Mouse (Mus musculus): ENCODE measurements around the gene Mrm3. TPM values are rescaled to one million over a fixed set of nuclear protein-coding genes. Genes with fewer than 3 reads are reported as not detected.

Gene Mrm3
- polyA plus RNA-seq, 1 experiment = 2.7 TPM

DNA sequence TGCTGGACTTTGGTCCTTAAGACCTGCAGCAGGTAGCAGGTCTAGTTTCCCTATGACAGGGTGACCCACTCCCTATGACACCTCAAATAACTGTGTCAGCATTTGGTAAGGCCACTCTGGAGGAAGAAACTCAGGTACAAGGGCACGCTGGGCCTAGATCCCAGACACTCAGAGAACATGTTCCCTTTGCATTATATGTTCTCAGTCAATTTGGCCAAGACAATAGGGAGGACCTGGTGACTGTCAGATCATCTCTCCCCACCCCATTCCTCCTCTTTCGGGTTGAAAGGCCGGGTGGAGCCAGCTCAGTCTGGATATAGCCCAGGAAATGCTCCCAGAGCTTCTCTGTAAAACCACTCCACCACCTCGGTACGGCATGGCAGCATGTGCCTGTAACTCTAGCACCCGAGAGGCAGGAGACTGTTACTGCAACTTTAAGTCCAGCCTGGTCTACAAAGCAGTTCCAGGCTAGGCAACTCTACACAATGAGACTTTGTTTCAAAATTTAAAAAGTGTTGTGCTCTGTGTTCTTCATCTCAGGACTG lies 25.1 kb downstream of the Mrm3 start:
- H3K4me1 ChIP-seq (ENCODE audit: control insufficient read depth, insufficient read depth, insufficient read length) = no peaks in the 10 kb centered on the region
- DNase-seq (ENCODE audit: low read depth in 1 of 2, low spot score in 2 of 2) = no peak
- no peak for TF ChIP-seq POLR2A (IDR thresholded peaks at IDR 0.05; ENCODE audit: low read depth, low read length)
- no peak for TF ChIP-seq CTCF (IDR thresholded peaks at IDR 0.05; ENCODE audit: extremely low read depth, insufficient read depth, insufficient read length, insufficient replicate concordance)
- 85% methylated on average over 6 of the region's 6 CpGs for WGBS
- H3K27me3 ChIP-seq (ENCODE audit: control insufficient read depth, insufficient read depth, low read length) = no peaks in the 10 kb centered on the region
- no peak overlapping the region for H3K4me3 ChIP-seq (ENCODE audit: extremely low read depth, insufficient read depth, insufficient read length)
- no peaks in the 10 kb centered on the region for H3K36me3 ChIP-seq (ENCODE audit: control insufficient read depth, insufficient read depth, low read length)
- H3K27ac ChIP-seq (ENCODE audit: insufficient read depth, low read length) = no peak overlapping the region

DNA sequence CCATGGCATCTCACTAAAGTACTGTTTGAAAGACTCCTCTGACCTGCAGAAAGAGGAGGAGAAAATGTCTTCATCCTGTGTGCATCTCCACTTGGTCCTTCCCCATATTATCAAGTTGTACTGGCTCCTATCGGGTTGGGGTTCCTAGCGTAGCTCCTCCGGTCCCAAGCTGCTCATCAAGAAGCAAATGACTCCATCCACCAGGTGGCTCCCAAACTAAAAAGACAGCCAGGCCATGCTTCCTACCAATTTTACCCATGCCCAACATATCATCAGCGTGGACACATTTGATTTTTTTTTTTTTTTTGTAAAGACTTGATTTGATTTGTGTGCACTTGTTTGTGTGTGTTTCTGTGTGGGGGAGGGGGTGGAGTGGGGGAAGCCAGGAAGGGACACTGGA lies 28.9 kb downstream of the Mrm3 start:
- no peak for DNase-seq (ENCODE audit: low read depth in 1 of 2, low spot score in 2 of 2)
- TF ChIP-seq CTCF (IDR thresholded peaks at IDR 0.05; ENCODE audit: extremely low read depth, insufficient read depth, insufficient read length, insufficient replicate concordance) = no peak
- no peak for TF ChIP-seq POLR2A (IDR thresholded peaks at IDR 0.05; ENCODE audit: low read depth, low read length)
- Histone ChIP-seq H3K36me3 (ENCODE audit: control insufficient read depth, insufficient read depth, low read length) (no peaks in the 10 kb centered on the region), H3K4me1 (ENCODE audit: control insufficient read depth, insufficient read depth, insufficient read length) (no peaks in the 10 kb centered on the region), H3K27ac (ENCODE audit: insufficient read depth, low read length) (no peak overlapping the region), H3K4me3 (ENCODE audit: extremely low read depth, insufficient read depth, insufficient read length) (no peak overlapping the region), H3K27me3 (ENCODE audit: control insufficient read depth, insufficient read depth, low read length) (no peaks in the 10 kb centered on the region)
- 83% methylated on average over 4 of the region's 4 CpGs for WGBS

DNA sequence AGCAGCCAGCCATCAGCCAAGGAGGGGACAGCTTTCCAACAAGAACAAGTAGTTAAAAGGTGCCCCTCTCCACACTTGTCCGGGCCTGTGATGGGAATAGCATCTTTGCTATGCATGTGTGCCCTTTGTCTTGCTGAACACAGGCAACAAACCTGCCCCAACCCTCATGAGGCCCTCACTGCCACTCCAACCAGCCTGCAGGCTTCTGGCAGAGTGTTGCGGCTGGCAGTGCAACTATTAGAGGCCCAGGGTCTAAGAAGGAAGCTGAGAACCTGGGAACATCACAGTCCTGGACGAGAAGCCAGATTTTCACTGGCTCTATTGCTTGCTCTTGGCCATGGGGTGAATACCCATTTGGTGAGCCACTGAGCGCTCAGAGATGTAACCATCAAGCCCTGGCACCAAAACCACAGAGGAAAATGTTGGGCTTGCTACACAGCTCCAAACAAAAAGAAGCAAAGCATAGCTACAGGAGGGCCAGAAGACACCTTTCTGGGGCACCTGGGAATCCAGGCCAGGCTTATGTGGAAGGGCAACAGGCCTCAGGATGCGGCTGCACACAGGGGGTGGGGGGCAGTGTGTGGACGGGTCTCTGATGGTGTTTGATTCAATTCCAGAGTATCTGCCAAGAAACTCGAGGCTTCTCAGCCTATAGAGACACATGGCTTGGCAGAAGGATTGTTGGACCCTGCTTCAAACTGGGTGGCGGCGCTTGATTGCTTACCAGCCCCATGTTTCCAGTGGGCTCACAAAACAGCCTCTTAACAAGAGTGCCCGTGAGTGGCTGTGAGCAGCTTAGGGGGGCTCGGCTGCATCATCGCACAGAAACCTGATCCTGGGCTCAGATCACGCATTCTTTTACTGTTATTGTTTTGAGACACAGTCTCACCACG lies 35.7 kb downstream of the Mrm3 start:
- Histone ChIP-seq H3K36me3 (ENCODE audit: control insufficient read depth, insufficient read depth, low read length) (no peaks in the 10 kb centered on the region), H3K4me3 (ENCODE audit: extremely low read depth, insufficient read depth, insufficient read length) (no peak overlapping the region), H3K27me3 (ENCODE audit: control insufficient read depth, insufficient read depth, low read length) (no peaks in the 10 kb centered on the region), H3K27ac (ENCODE audit: insufficient read depth, low read length) (no peak overlapping the region), H3K4me1 (ENCODE audit: control insufficient read depth, insufficient read depth, insufficient read length) (no peaks in the 10 kb centered on the region)
- 86% methylated on average over 14 of the region's 14 CpGs for WGBS
- TF ChIP-seq POLR2A (IDR thresholded peaks at IDR 0.05; ENCODE audit: low read depth, low read length) = no peak
- TF ChIP-seq CTCF (IDR thresholded peaks at IDR 0.05; ENCODE audit: extremely low read depth, insufficient read depth, insufficient read length, insufficient replicate concordance) = no peak
- DNase-seq (ENCODE audit: low read depth in 1 of 2, low spot score in 2 of 2) = no peak

DNA sequence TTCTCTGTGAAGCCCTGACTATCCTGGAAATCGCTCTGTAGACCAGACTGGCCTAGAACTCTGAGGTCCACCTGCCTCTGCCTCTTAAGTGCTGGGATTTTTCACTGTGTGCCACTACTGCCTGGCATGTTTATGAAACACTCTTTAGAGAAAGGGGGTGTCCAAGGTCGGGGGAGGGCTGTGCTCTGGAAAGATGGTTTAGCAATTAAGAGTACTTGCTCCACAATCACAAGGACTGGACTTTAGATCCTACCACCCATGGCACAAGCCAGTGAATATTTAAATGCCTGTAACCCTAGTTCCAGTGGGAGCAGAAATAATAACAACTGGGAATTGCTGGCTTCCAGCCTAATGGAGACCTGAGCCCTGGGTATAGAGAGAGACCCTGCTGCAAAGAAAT lies 36.5 kb downstream of the Mrm3 start:
- Histone ChIP-seq H3K27ac (ENCODE audit: insufficient read depth, low read length) (no peak overlapping the region), H3K4me3 (ENCODE audit: extremely low read depth, insufficient read depth, insufficient read length) (no peak overlapping the region), H3K27me3 (ENCODE audit: control insufficient read depth, insufficient read depth, low read length) (no peaks in the 10 kb centered on the region), H3K4me1 (ENCODE audit: control insufficient read depth, insufficient read depth, insufficient read length) (no peaks in the 10 kb centered on the region), H3K36me3 (ENCODE audit: control insufficient read depth, insufficient read depth, low read length) (no peaks in the 10 kb centered on the region)
- 86% methylated on average over 2 of the region's 2 CpGs for WGBS
- DNase-seq (ENCODE audit: low read depth in 1 of 2, low spot score in 2 of 2) = no peak
- TF ChIP-seq CTCF (IDR thresholded peaks at IDR 0.05; ENCODE audit: extremely low read depth, insufficient read depth, insufficient read length, insufficient replicate concordance) = no peak
- no peak for TF ChIP-seq POLR2A (IDR thresholded peaks at IDR 0.05; ENCODE audit: low read depth, low read length)

DNA sequence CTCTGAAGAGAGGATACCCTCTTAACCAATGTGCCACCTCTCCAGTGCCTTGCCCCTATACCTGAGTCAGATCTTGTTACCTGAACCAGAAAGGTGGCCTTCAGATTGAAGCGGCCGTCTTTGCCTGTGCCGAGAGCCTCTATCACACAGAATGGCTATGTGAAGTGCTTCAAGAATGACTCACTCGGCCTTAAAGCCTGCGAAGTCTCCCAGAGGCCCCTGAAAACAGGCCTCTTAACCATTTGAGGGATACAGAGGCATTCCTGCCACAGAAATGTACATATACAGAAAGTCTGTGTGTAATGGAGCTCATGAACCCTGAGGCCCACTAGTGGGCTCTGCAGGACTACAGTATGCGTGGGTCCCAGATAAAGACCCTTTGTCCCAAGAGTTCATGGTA lies 40.3 kb downstream of the Mrm3 start:
- H3K36me3 ChIP-seq (ENCODE audit: control insufficient read depth, insufficient read depth, low read length) = no peaks in the 10 kb centered on the region
- WGBS = 95% methylated on average over 6 of the region's 6 CpGs
- no peaks in the 10 kb centered on the region for H3K27me3 ChIP-seq (ENCODE audit: control insufficient read depth, insufficient read depth, low read length)
- no peaks in the 10 kb centered on the region for H3K4me1 ChIP-seq (ENCODE audit: control insufficient read depth, insufficient read depth, insufficient read length)
- H3K27ac ChIP-seq (ENCODE audit: insufficient read depth, low read length) = no peak overlapping the region
- TF ChIP-seq POLR2A (IDR thresholded peaks at IDR 0.05; ENCODE audit: low read depth, low read length) = no peak
- no peak for TF ChIP-seq CTCF (IDR thresholded peaks at IDR 0.05; ENCODE audit: extremely low read depth, insufficient read depth, insufficient read length, insufficient replicate concordance)
- no peak for DNase-seq (ENCODE audit: low read depth in 1 of 2, low spot score in 2 of 2)
- H3K4me3 ChIP-seq (ENCODE audit: extremely low read depth, insufficient read depth, insufficient read length) = no peak overlapping the region

DNA sequence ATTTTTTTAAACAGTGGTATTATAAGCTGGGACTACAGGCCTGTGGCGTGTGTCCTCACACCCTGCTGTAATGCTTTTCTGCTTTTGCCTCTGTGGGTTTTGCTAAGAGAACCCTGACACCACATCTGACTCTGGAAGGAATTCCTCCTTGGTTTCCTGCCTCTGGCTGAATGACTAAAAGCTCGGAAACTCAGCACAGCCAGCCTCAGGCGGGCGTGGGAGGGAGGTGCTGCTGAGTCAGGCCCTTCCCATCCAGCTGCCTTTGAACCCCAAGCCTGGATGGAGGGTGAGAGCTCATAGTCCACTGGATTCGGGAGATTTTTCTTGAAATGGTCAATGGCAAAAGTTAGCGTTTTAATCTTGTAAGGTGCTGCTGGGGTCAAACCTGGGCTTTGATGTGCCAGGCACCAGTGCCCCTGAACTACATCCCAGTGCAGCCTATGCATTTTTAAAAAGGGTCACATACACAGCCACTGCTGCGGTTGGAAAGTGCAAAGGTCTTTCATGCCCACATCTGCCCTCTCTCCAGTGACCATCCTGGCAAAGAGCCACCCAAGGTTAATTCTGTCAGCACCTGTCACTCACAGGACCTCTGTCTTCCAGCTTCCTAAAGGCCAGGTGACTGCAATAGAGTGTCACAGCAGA lies 42.0 kb downstream of the Mrm3 start:
- Histone ChIP-seq H3K36me3 (ENCODE audit: control insufficient read depth, insufficient read depth, low read length) (no peaks in the 10 kb centered on the region), H3K4me1 (ENCODE audit: control insufficient read depth, insufficient read depth, insufficient read length) (no peaks in the 10 kb centered on the region), H3K4me3 (ENCODE audit: extremely low read depth, insufficient read depth, insufficient read length) (no peak overlapping the region), H3K27ac (ENCODE audit: insufficient read depth, low read length) (no peak overlapping the region), H3K27me3 (ENCODE audit: control insufficient read depth, insufficient read depth, low read length) (no peaks in the 10 kb centered on the region)
- no peak for DNase-seq (ENCODE audit: low read depth in 1 of 2, low spot score in 2 of 2)
- WGBS = 52% methylated on average over 7 of the region's 7 CpGs
- no peak for TF ChIP-seq CTCF (IDR thresholded peaks at IDR 0.05; ENCODE audit: extremely low read depth, insufficient read depth, insufficient read length, insufficient replicate concordance)
- TF ChIP-seq POLR2A (IDR thresholded peaks at IDR 0.05; ENCODE audit: low read depth, low read length) = no peak

Data from spleen, adult 2 months (tissue).